Mouse (Mus musculus): Measurements from ENCODE around the gene Ddx25. TPM values are rescaled to one million over a fixed set of nuclear protein-coding genes. Genes with fewer than 3 reads are reported as not detected.

Ddx25 gene
- total RNA-seq, 1 experiment: 1.8 TPM

- Histone ChIP-seq H3K9me3 (ENCODE audit: control insufficient read depth, insufficient read depth, low read depth, low read length) (no peaks in the 10 kb centered on the region), H3K4me3 (ENCODE audit: insufficient read depth in 1 of 2, low read depth in 1 of 2, low read length in 2 of 2, poor library complexity in 1 of 2, severe bottlenecking in 1 of 2) (no peak overlapping the region), H3K4me1 (ENCODE audit: control insufficient read depth in 2 of 2, insufficient read depth in 2 of 2, low read length in 2 of 2, poor library complexity in 1 of 2) (no peaks in the 10 kb centered on the region), H3K36me3 (ENCODE audit: control insufficient read depth, insufficient read depth, low read length, poor library complexity, severe bottlenecking) (no peaks in the 10 kb centered on the region), H3K9ac (ENCODE audit: insufficient read depth, low read depth, low read length, poor library complexity, severe bottlenecking) (no peak overlapping the region), H3K27ac (ENCODE audit: insufficient read depth, low read depth, low read length, poor library complexity, severe bottlenecking) (no peak overlapping the region)
- TF ChIP-seq CHD2 (IDR thresholded peaks at IDR 0.05; ENCODE audit: low read depth, low read length): no peak
- no peak for DNase-seq (ENCODE audit: low read depth, low spot score)
- in situ Hi-C loops (cut with MboI; ENCODE audit: low sequenced_read_pairs in 2 of 2, unreplicated experiment in 2 of 2): no loop called here
Observed at GRCm38 (mm10) chr9:35516711-35517110, 41.6 kb downstream of the Ddx25 start.

GRCm38 (mm10) chr9:35516182-35516581, 42.1 kb downstream of the Ddx25 start:
- no peak overlapping the region for H3K27ac ChIP-seq (ENCODE audit: insufficient read depth, low read depth, low read length, poor library complexity, severe bottlenecking)
- in situ Hi-C loops (cut with MboI; ENCODE audit: low sequenced_read_pairs in 2 of 2, unreplicated experiment in 2 of 2): no loop called here
- TF ChIP-seq ZNF384 (IDR thresholded peaks at IDR 0.05; ENCODE audit: low read depth, low read length) (no peak), ZC3H11A (IDR thresholded peaks at IDR 0.05; ENCODE audit: borderline replicate concordance, low read depth, low read length) (no peak), CHD2 (IDR thresholded peaks at IDR 0.05; ENCODE audit: low read depth, low read length) (no peak), MAFK (IDR thresholded peaks at IDR 0.05; ENCODE audit: insufficient read depth, low read depth, low read length) (no peak), HCFC1 (IDR thresholded peaks at IDR 0.05; ENCODE audit: borderline replicate concordance, insufficient read depth, low read length) (no peak)
- H3K9me3 ChIP-seq (ENCODE audit: control insufficient read depth, insufficient read depth, low read depth, low read length): no peaks in the 10 kb centered on the region
- no peaks in the 10 kb centered on the region for H3K36me3 ChIP-seq (ENCODE audit: control insufficient read depth, insufficient read depth, low read length, poor library complexity, severe bottlenecking)
- no peak overlapping the region for H3K4me3 ChIP-seq (ENCODE audit: insufficient read depth in 1 of 2, low read depth in 1 of 2, low read length in 2 of 2, poor library complexity in 1 of 2, severe bottlenecking in 1 of 2)
- no peak for DNase-seq (ENCODE audit: low read depth, low spot score)
- H3K9ac ChIP-seq (ENCODE audit: insufficient read depth, low read depth, low read length, poor library complexity, severe bottlenecking): no peak overlapping the region
- no peaks in the 10 kb centered on the region for H3K4me1 ChIP-seq (ENCODE audit: control insufficient read depth in 2 of 2, insufficient read depth in 2 of 2, low read length in 2 of 2, poor library complexity in 1 of 2)

GRCm38 (mm10) chr9:35513900-35514299, 44.4 kb downstream of the Ddx25 start:
- H3K36me3 ChIP-seq (ENCODE audit: control insufficient read depth, insufficient read depth, low read length, poor library complexity, severe bottlenecking): no peaks in the 10 kb centered on the region
- no peak overlapping the region for H3K9ac ChIP-seq (ENCODE audit: insufficient read depth, low read depth, low read length, poor library complexity, severe bottlenecking)
- H3K4me1 ChIP-seq (ENCODE audit: control insufficient read depth in 2 of 2, insufficient read depth in 2 of 2, low read length in 2 of 2, poor library complexity in 1 of 2): no peaks in the 10 kb centered on the region
- no peak for DNase-seq (ENCODE audit: low read depth, low spot score)
- in situ Hi-C loops (cut with MboI; ENCODE audit: low sequenced_read_pairs in 2 of 2, unreplicated experiment in 2 of 2): no loop called here
- H3K4me3 ChIP-seq (ENCODE audit: insufficient read depth in 1 of 2, low read depth in 1 of 2, low read length in 2 of 2, poor library complexity in 1 of 2, severe bottlenecking in 1 of 2): no peak overlapping the region
- no peaks in the 10 kb centered on the region for H3K9me3 ChIP-seq (ENCODE audit: control insufficient read depth, insufficient read depth, low read depth, low read length)
- no peak overlapping the region for H3K27ac ChIP-seq (ENCODE audit: insufficient read depth, low read depth, low read length, poor library complexity, severe bottlenecking)
- TF ChIP-seq MAFK (IDR thresholded peaks at IDR 0.05; ENCODE audit: insufficient read depth, low read depth, low read length) (no peak), HCFC1 (IDR thresholded peaks at IDR 0.05; ENCODE audit: borderline replicate concordance, insufficient read depth, low read length) (no peak), CHD2 (IDR thresholded peaks at IDR 0.05; ENCODE audit: low read depth, low read length) (no peak), ZNF384 (IDR thresholded peaks at IDR 0.05; ENCODE audit: low read depth, low read length) (no peak), ZC3H11A (IDR thresholded peaks at IDR 0.05; ENCODE audit: borderline replicate concordance, low read depth, low read length) (no peak)

GRCm38 (mm10) chr9:35508234-35508633, 50.1 kb downstream of the Ddx25 start:
- H3K27ac ChIP-seq (ENCODE audit: insufficient read depth, low read depth, low read length, poor library complexity, severe bottlenecking): no peak overlapping the region
- no peaks in the 10 kb centered on the region for H3K9me3 ChIP-seq (ENCODE audit: control insufficient read depth, insufficient read depth, low read depth, low read length)
- no peak overlapping the region for H3K4me3 ChIP-seq (ENCODE audit: insufficient read depth in 1 of 2, low read depth in 1 of 2, low read length in 2 of 2, poor library complexity in 1 of 2, severe bottlenecking in 1 of 2)
- in situ Hi-C loops (cut with MboI; ENCODE audit: low sequenced_read_pairs in 2 of 2, unreplicated experiment in 2 of 2): no loop called here
- H3K9ac ChIP-seq (ENCODE audit: insufficient read depth, low read depth, low read length, poor library complexity, severe bottlenecking): no peak overlapping the region
- H3K4me1 ChIP-seq (ENCODE audit: control insufficient read depth in 2 of 2, insufficient read depth in 2 of 2, low read length in 2 of 2, poor library complexity in 1 of 2): no peaks in the 10 kb centered on the region
- H3K36me3 ChIP-seq (ENCODE audit: control insufficient read depth, insufficient read depth, low read length, poor library complexity, severe bottlenecking): no peaks in the 10 kb centered on the region
- DNase-seq (ENCODE audit: low read depth, low spot score): no peak
- TF ChIP-seq HCFC1 (IDR thresholded peaks at IDR 0.05; ENCODE audit: borderline replicate concordance, insufficient read depth, low read length): no peak
- TF ChIP-seq ZNF384 (IDR thresholded peaks at IDR 0.05; ENCODE audit: low read depth, low read length): no peak

- no peak overlapping the region for H3K4me3 ChIP-seq (ENCODE audit: insufficient read depth in 1 of 2, low read depth in 1 of 2, low read length in 2 of 2, poor library complexity in 1 of 2, severe bottlenecking in 1 of 2)
- no peaks in the 10 kb centered on the region for H3K36me3 ChIP-seq (ENCODE audit: control insufficient read depth, insufficient read depth, low read length, poor library complexity, severe bottlenecking)
- no peaks in the 10 kb centered on the region for H3K9me3 ChIP-seq (ENCODE audit: control insufficient read depth, insufficient read depth, low read depth, low read length)
- no peaks in the 10 kb centered on the region for H3K4me1 ChIP-seq (ENCODE audit: control insufficient read depth in 2 of 2, insufficient read depth in 2 of 2, low read length in 2 of 2, poor library complexity in 1 of 2)
- no peak overlapping the region for H3K27ac ChIP-seq (ENCODE audit: insufficient read depth, low read depth, low read length, poor library complexity, severe bottlenecking)
- no peak overlapping the region for H3K9ac ChIP-seq (ENCODE audit: insufficient read depth, low read depth, low read length, poor library complexity, severe bottlenecking)
- in situ Hi-C loops (cut with MboI; ENCODE audit: low sequenced_read_pairs in 2 of 2, unreplicated experiment in 2 of 2): no loop called here
- TF ChIP-seq MAFK (IDR thresholded peaks at IDR 0.05; ENCODE audit: insufficient read depth, low read depth, low read length) (no peak), HCFC1 (IDR thresholded peaks at IDR 0.05; ENCODE audit: borderline replicate concordance, insufficient read depth, low read length) (no peak), ZNF384 (IDR thresholded peaks at IDR 0.05; ENCODE audit: low read depth, low read length) (no peak), CHD2 (IDR thresholded peaks at IDR 0.05; ENCODE audit: low read depth, low read length) (no peak), ZC3H11A (IDR thresholded peaks at IDR 0.05; ENCODE audit: borderline replicate concordance, low read depth, low read length) (no peak)
- DNase-seq (ENCODE audit: low read depth, low spot score): no peak
Observed at GRCm38 (mm10) chr9:35502361-35503000, 55.8 kb downstream of the Ddx25 start.

All from ES-E14 (cell line).